Mouse (Mus musculus) lung, adult 2 months (tissue): ENCODE results near the gene Sqor. TPM values are rescaled to one million over a fixed set of nuclear protein-coding genes. Genes with fewer than 3 reads are reported as not detected.

Source experiments
- DNase-seq: peaks from one replicate; pipeline ENCODE4 v3.0.0; 2022
- H3K4me1 ChIP-seq: fragments of 200-500 bp; 2 replicates; pipeline ENCODE4 v1.6.1; 2011; ENCODE audit warnings: low read length; ENCODE audit not compliant: control insufficient read depth, insufficient read depth
- H3K4me3 ChIP-seq: fragments of 200-500 bp; replicated peaks from 2 replicates; pipeline ENCODE3; 2011; ENCODE audit warnings: low read depth, mild to moderate bottlenecking, control low read depth, low read length; ENCODE audit errors: extremely low read depth
- CTCF ChIP-seq: fragments of 200-500 bp; IDR thresholded peaks from 2 replicates; pipeline ENCODE4 v1.5.1; 2011; ENCODE audit warnings: mild to moderate bottlenecking, low read length, control low read depth; ENCODE audit not compliant: insufficient read depth
- POLR2A ChIP-seq: fragments of 200-500 bp; IDR thresholded peaks from 2 replicates; pipeline ENCODE4 v1.6.1; 2011; ENCODE audit warnings: low read depth, mild to moderate bottlenecking, control low read depth, low read length, borderline replicate concordance; ENCODE audit errors: extremely low read depth
- WGBS: fragments of 180-500 bp; shearing (Covaris S2); methylation state at CpG from one replicate; pipeline ENCODE4 v1.1.7; 2018; 5-methylcytosine and 5-hydroxymethylcytosine counted together
- polyA plus RNA-seq: library from polyadenylated mRNA; depleted of rRNA; stranded (reverse); fragments of >200 nt; gene quantifications from 2 replicates; pipeline ENCODE4 v1.2.3, GENCODE M21; 2012

Sqor gene
- polyA plus RNA-seq, 1 experiment: 37.3 TPM

- 14% methylated on average over 7 of the region's 7 CpGs for WGBS
- DNase-seq: peak; percentile 49
- TF ChIP-seq POLR2A (no peak), CTCF (peak; percentile 95)
- Histone ChIP-seq H3K4me3 (no peak overlapping the region), H3K4me1 (no peaks in the 10 kb centered on the region)
Measured at GRCm38 (mm10) chr2:122753739-122754343, 11.2 kb upstream of the Sqor start.

- Histone ChIP-seq H3K4me1 (no peaks in the 10 kb centered on the region), H3K4me3 (no peak overlapping the region)
- TF ChIP-seq CTCF (no peak), POLR2A (no peak)
- 84% methylated on average over 1 of the region's 1 CpGs for WGBS
- DNase-seq: no peak
Measured at GRCm38 (mm10) chr2:122759791-122760190, 5.2 kb upstream of the Sqor start.

GRCm38 (mm10) chr2:122762991-122763390 is 2.0 kb upstream of the Sqor start:
- TF ChIP-seq POLR2A: no peak
- TF ChIP-seq CTCF: no peak
- Histone ChIP-seq H3K4me1 (peaks cover 2% of the 10 kb centered on the region; the same call in 1 of the 2 replicates), H3K4me3 (no peak overlapping the region)
- 47% methylated on average over 3 of the region's 3 CpGs for WGBS
- DNase-seq: no peak

GRCm38 (mm10) chr2:122764526-122764925 is 511 bp upstream of the Sqor start:
- H3K4me1 ChIP-seq: peaks cover 2% of the 10 kb centered on the region
- no peak for DNase-seq
- no peak for TF ChIP-seq POLR2A
- 0 out of 2 replicates have a peak, but pooled peaks have one; percentile 20 for TF ChIP-seq CTCF
- no peak overlapping the region for H3K4me3 ChIP-seq
- 52% methylated on average over 6 of the region's 6 CpGs for WGBS

GRCm38 (mm10) chr2:122765794-122766145 is 733 bp downstream of the Sqor start:
- 39% methylated on average over 3 of the region's 3 CpGs for WGBS
- Histone ChIP-seq H3K4me1 (peaks cover 7% of the 10 kb centered on the region), H3K4me3 (peak overlapping the region; percentile 88)
- TF ChIP-seq CTCF: no peak
- no peak for TF ChIP-seq POLR2A
- no peak for DNase-seq

- Histone ChIP-seq H3K4me3 (no peak overlapping the region), H3K4me1 (peaks cover 16% of the 10 kb centered on the region)
- WGBS: 30% methylated on average over 2 of the region's 2 CpGs
- peak; percentile 23 for DNase-seq
- TF ChIP-seq CTCF: no peak
- TF ChIP-seq POLR2A: no peak
Measured at GRCm38 (mm10) chr2:122771002-122771401, 6.0 kb downstream of the Sqor start.

- WGBS: 100% methylated on average over 1 of the region's 1 CpGs
- Histone ChIP-seq H3K4me3 (no peak overlapping the region), H3K4me1 (peaks cover 18% of the 10 kb centered on the region)
- no peak for DNase-seq
- TF ChIP-seq CTCF: no peak
- no peak for TF ChIP-seq POLR2A
Measured at GRCm38 (mm10) chr2:122772899-122773298, 7.9 kb downstream of the Sqor start.

GRCm38 (mm10) chr2:122775491-122775890 is 10.5 kb downstream of the Sqor start:
- no peak for TF ChIP-seq CTCF
- TF ChIP-seq POLR2A: no peak
- no peak overlapping the region for H3K4me3 ChIP-seq
- 62% methylated on average over 1 of the region's 1 CpGs for WGBS
- no peak for DNase-seq
- peaks cover 15% of the 10 kb centered on the region for H3K4me1 ChIP-seq

- peaks cover 7% of the 10 kb centered on the region for H3K4me1 ChIP-seq
- 31% methylated on average over 2 of the region's 2 CpGs for WGBS
- TF ChIP-seq POLR2A (no peak), CTCF (no peak)
Measured at GRCm38 (mm10) chr2:122776823-122777222, 11.8 kb downstream of the Sqor start.

GRCm38 (mm10) chr2:122779967-122780366 is 14.9 kb downstream of the Sqor start:
- TF ChIP-seq POLR2A (no peak), CTCF (no peak)
- no peak overlapping the region for H3K4me3 ChIP-seq
- WGBS: 41% methylated on average over 5 of the region's 5 CpGs

More at GRCm38 (mm10) chr2:122776823-122777222, 11.8 kb downstream of the Sqor start:
- DNase-seq: no peak
- no peak overlapping the region for H3K4me3 ChIP-seq

GRCm38 (mm10) chr2:122780447-122780846 is 15.4 kb downstream of the Sqor start:
- no peak overlapping the region for H3K4me3 ChIP-seq
- no peak for DNase-seq
- 18% methylated on average over 3 of the region's 3 CpGs for WGBS
- no peak for TF ChIP-seq POLR2A
- peaks cover 9% of the 10 kb centered on the region for H3K4me1 ChIP-seq

More at GRCm38 (mm10) chr2:122779967-122780366, 14.9 kb downstream of the Sqor start:
- no peak for DNase-seq
- peaks cover 9% of the 10 kb centered on the region for H3K4me1 ChIP-seq
